Mouse (Mus musculus) erythroblast, embryonic 14.5 days (primary cell): ENCODE results near the gene Mthfr.

Experiments
- GATA1 ChIP-seq: IDR thresholded peaks from 2 replicates; pipeline ENCODE4 v1.6.1; 2012; ENCODE audit warnings: low read length, inconsistent platforms, mixed read lengths
- TAL1 ChIP-seq: IDR thresholded peaks from 3 replicates; pipeline ENCODE4 v1.6.1; 2012; ENCODE audit warnings: low read length, inconsistent platforms, mixed read lengths

DNA sequence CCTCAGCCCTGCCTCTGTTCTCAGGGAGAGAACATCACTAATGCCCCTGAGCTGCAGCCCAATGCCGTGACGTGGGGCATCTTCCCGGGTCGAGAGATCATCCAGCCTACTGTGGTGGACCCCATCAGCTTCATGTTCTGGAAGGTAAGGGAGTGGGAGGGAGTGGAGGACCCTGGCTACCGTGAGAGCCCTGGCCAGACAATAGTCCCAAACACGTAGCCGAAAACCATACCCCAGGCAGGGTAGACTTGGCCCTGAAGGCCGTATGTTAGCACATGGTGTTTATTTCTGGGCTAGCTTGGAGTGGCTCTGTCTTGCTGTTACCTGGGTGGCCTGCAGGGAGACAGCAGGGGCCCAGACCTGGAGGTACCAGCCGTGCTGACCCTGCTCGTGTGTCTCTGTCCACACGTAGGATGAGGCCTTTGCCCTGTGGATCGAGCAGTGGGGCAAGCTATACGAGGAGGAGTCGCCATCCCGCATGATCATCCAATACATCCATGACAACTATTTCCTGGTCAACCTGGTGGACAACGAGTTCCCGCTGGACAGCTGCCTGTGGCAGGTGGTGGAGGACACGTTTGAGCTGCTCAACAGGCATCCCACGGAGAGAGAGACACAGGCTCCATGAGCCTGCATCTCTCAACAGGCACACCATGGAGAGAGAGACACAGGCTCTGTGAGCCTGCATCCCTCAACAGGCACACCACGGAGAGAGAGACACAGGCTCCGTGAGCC, 16.3 kb downstream of the Mthfr start:
- TF ChIP-seq TAL1 (no peak), GATA1 (no peak)
